Mouse (Mus musculus): ENCODE measurements at regions not wholly inside any gene's neighbourhood (a gene's known extent, or its start where the extent isn't known, plus 50 kb on each side); places are given as distances from the start of the nearest gene placed in this dataset.

DNA sequence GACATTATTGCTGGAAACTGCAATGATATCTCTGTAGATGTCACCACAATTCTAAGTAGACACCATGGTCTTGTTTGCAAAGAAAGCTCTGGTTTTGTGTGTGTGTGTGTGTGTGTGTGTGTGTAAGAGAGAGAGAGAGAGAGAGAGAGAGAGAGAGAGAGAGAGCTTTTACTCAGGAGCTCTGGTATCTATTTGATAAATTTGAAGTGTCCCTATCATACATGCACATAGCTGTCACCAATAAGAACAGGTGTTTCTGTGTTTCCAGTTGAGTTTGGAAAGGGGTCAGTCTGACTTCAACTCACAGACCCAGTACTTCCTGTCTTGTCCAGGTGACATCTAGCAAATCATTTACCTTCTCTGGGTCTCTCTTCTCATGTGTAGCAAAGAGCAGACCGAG is 169.7 kb upstream of the Serpine2 start:
- no peak for DNase-seq (ENCODE audit: low spot score in 2 of 2)

DNA sequence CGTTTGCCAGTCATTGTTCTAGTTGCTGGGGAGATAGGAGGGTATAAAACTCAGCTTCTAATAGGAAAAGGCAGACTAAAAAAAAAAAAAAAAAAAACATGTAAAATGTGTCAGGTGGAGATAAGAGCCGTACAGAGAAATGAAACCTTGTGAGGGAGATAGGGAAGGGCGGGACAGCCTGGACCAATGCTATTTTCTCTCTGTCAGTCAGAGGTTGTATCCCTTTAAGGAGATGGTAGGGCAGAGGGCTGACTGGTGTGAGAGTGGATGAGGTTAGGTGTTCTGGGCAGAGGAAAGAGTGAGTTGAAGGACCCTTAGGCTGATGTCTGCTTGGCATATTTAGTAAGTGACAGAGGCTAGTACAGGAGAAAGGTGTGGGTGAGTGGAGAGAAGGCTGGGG is 169.2 kb upstream of the Serpine2 start:
- no peak for DNase-seq (ENCODE audit: low spot score in 2 of 2)

DNA sequence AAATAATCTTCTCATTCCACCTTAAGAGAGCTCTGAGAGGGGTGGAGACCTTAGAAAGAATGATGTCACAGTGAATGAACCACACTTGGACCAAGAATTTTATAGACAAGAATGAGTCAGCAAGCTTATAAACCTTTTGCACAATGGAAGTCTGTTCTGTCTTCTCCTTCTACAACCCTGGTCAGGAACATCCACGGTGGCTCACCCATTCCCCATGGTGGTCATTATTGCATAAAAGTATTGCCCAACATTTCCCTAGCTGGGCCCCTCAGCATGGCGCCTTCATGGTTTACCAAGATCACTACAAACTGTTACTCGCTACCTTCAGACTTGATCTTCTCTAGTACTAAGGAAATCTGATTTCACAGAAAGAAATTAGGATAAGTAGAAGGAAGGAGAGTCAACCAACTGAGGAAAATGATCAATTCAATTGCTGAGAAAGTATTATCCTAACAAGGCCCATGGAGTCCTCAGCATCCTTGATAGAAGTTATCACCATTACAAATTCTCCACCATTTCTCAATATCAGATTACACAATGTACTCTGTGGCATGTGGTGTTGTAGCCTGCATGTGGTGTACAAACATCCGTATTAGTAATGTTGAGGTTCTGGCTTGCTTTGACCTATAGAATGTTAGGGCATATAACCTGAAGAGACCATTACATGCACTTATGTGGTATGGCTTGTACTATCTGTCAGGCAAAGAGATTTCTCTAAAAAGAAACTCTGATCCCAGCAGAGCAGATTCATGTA is 165.1 kb upstream of the Serpine2 start:
- DNase-seq (ENCODE audit: low spot score in 2 of 2), result no peak

DNA sequence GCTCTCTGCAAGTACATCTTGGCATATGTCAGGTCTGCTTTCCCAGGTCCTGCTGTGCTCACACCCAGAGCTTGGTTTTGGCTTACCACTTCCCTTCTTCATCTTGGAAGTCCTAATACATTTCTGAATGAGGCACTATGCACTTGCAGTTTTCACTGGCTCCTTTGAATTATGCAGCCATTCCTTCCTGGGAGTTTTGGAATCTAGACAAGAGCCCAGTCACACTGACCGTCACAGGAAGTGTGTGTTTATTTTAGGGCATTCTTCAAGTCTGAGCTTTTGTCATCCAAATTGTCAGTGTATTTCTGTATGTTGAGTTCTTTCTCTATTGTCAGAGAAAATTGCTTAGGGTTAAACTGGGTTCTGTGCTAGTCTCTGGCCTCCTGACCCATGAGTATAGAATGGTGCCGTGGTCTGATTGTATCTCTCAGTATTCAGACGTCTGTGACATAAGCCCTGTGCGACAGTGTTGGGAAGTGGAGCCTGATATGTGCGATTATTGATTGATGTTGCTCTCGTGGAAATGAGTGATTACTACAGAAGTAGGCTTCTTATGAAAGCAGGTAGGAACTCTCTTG is 162.6 kb upstream of the Serpine2 start:
- DNase-seq (ENCODE audit: low spot score in 2 of 2), result no peak

GRCm38 (mm10) chr1:80021866-80022265 is 160.9 kb upstream of the Serpine2 start:
- DNase-seq (ENCODE audit: low spot score in 2 of 2), result no peak

GRCm38 (mm10) chr1:80018391-80019065 is 157.5 kb upstream of the Serpine2 start:
- no peak for DNase-seq (ENCODE audit: low spot score in 2 of 2)

DNA sequence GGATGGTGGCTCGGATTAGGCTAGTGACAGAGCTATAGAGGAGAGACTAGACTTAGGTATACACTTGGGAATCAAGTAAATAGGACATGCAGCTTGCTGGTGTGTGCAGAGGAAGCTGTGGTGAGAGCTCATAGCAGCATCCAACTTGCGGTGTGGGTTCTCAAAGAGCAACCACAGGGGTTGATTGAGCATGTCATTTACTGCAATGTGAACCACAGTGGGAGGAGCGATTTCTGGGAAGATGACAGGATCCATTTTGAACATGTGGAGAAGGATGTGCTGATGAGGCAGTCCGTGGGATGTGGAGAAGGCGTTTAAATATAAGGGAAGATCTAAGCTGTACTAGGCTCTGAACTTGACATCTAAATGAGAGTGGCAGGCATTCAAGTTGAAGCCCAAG is 154.5 kb upstream of the Serpine2 start:
- DNase-seq (ENCODE audit: low spot score in 2 of 2), result peak in 1 of 2 experiments; percentile 2

DNA sequence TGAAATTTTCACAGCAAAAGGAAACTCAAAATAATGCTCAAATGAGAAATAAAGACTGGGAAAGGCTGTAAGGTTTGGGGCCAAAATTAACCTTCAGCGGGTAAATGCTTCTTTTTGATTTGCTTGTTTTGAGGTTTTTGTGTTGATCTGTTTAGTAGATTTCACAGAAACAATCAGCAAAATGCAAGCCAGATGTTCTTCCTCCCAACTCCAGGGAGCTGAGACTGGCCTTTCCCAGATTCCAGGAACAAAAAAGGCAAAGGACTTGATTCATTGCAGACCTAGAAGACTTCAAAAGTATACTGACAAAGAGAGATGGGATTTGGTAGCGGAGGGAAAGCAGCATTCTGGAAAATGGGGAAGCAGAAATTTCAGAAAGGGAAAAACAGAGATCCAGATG is 153.6 kb upstream of the Serpine2 start:
- DNase-seq (ENCODE audit: low spot score in 2 of 2), result no peak

- no peak for DNase-seq (ENCODE audit: low spot score in 2 of 2)
Measured at GRCm38 (mm10) chr1:80010724-80011123, 149.7 kb upstream of the Serpine2 start.

- no peak for DNase-seq (ENCODE audit: low spot score in 2 of 2)
Measured at GRCm38 (mm10) chr1:79999081-79999480, 138.1 kb upstream of the Serpine2 start.

DNA sequence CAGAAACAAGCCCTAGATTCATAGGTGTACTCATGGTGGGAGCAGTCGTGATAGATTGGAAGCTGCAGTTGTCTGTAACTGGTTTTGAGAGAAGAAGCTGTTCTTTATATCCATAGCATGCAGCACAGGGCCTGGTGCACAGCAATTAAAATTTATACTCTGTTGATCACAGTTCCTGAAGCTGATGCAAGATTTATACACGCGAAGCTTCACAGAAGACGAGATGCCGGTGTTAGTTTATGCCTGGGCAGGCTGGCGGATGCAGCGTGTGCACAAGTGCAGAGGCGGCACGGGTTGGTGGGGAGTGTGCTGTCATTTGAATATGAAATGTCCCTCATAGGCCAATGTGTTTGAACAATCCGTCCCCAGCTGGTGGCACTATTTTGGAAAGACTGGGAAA is 136.9 kb upstream of the Serpine2 start:
- DNase-seq (ENCODE audit: low spot score in 2 of 2), result no peak

DNA sequence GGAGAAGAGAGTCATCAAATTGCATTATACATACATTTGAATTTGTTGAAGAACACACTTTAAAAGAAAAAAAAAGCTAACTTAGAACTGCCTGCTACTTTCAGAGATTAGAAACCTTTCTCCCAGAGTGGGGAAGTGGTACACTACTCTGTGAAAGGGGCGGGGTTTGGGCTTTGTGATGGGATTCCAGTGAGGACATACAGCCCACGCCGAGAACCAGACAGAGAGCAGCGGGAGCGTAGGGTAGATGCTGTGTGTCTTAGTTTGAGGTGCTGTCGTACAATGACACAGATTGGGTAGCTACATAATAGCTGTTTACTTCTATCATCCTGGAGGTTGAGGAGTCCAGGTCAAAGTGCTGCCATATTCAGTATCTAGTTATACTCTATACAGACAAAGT is 136.5 kb upstream of the Serpine2 start:
- no peak for DNase-seq (ENCODE audit: low spot score in 2 of 2)

DNA sequence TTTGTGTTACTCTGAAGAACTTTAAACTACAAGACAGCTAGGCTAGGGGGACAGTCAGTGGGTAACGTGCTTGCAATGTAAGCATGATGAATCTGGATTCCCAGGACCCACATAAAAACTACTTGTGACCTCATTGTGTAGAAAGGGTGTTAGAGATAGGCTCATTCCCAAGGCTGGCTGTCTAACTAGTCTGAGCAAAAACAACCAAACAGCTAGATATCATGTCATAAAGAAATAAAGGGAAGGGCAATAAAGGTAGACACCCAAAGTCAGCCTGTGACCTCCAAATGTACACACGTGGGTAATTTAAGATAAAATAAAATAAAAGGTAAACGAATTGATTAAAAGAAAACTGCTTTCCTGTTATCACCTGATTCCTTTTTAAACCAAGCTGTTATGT is 123.7 kb upstream of the Serpine2 start:
- no peak for DNase-seq (ENCODE audit: low spot score in 2 of 2)

DNA sequence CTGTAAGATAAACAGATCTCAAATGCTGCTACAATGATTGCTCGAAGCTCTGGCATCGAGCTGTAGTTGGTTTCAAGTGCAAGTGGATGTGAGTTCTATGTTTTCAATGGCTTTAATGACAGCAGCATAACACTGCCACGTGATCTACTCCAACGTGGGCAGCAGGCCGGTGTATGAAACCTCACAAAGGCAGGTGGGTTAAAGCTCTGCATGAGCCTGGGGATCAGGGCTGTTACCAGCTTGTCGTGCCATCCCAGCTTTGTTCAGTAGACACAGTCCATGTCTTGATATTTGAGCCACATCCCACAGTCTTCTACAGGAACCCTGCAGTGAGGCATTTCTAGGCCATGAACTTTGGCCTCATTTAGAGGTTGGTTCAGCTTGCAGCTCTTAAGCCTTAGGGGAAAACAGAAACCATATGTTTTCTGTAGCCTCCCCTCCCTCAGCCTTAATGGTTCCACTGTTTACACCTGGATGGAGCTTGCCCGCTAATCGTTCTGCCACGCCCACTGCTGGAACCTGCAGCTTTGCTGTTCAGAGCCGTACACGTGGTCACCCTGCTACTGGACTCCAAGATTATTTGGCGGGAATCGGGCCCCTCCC is 121.8 kb upstream of the Serpine2 start:
- no peak for DNase-seq (ENCODE audit: low spot score in 2 of 2)

DNA sequence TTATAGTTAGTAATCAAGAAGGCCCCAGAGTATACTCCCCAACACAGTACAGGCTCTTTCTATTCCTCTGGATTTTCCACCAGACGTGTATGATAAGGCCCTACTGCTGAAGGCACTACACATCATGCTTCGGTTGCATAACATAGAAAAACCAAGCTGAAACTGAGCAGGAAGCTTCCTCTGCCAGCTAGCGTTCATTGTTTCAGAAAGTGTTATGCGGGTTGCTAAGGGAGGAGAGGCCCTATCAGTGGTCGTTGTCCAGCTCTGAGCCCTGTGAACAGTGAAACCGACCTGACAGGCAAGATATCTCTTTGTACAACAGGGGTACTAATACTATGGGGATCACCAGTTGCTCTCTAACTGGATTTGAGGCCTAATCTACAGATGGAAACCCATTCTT is 118.9 kb upstream of the Serpine2 start:
- DNase-seq (ENCODE audit: low spot score in 2 of 2), result no peak

GRCm38 (mm10) chr1:79978156-79978555 is 117.2 kb upstream of the Serpine2 start:
- DNase-seq (ENCODE audit: low spot score in 2 of 2), result no peak

- no peak for DNase-seq (ENCODE audit: low spot score in 2 of 2)
Measured at GRCm38 (mm10) chr1:79956121-79956520, 95.1 kb upstream of the Serpine2 start.

GRCm38 (mm10) chr1:79944231-79944630 is 83.3 kb upstream of the Serpine2 start:
- DNase-seq (ENCODE audit: low spot score in 2 of 2), result no peak

DNA sequence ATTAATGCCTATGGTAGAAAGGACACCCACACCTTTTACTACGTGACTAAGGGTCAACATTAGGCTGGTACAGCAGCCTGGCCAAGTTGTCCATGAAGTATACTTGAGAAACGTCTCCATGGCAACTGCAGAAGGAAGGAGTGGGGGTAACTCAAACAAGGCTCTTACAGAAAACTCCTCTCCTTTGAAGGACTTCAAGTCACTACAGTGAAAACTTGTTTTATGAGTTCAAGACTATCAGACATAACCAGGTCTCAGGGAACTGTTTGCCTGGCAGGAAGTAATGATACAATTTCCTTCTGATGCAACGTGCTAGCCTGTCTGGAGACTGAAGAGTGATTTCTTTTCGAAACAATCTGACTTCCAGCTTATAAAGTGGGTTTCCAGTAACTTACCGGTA is 71.5 kb upstream of the Serpine2 start:
- DNase-seq (ENCODE audit: low spot score in 2 of 2), result no peak

- DNase-seq (ENCODE audit: low spot score in 2 of 2), result no peak
Measured at GRCm38 (mm10) chr1:79927740-79928139, 66.8 kb upstream of the Serpine2 start.

DNA sequence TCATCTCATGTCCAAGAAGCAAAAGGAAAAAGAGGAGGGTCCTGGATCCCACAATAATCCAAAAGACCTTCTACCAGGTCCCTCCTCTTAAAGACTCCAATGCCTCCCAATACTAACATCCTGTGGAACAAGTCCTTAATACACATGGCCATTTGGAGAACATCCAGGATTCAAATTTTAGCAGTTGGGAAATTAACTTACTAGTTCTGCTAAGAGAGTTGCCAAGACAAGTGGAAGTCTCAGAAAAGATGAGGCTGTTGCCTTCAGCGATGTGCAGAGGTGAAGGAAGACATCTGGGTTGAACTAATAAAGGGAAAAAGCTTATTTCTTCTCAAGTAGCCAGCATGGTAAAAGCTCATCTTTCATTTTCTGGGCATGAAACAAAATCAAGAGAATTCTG is 64.8 kb upstream of the Serpine2 start:
- no peak for DNase-seq (ENCODE audit: low spot score in 2 of 2)

DNA sequence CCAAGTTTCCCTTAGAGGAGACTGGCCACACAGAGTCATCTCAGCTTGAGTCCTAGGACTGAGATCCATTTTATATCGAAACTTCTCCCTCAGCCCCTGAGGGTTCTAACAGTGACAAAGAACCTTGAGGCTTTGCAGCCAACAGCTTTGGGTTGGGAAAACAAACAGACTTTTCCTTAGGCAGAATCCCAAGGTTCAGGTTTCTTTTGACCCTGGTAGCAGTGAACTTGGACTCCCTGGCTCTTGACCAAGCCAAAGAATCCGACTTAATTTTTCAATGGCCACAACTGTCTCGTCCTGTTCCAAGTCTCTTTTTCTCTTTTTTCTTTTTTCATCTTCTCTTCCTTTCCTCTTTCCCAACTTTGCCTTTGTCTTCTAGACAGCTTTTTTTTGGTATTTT is 60.9 kb upstream of the Serpine2 start:
- DNase-seq (ENCODE audit: low spot score in 2 of 2), result no peak

DNA sequence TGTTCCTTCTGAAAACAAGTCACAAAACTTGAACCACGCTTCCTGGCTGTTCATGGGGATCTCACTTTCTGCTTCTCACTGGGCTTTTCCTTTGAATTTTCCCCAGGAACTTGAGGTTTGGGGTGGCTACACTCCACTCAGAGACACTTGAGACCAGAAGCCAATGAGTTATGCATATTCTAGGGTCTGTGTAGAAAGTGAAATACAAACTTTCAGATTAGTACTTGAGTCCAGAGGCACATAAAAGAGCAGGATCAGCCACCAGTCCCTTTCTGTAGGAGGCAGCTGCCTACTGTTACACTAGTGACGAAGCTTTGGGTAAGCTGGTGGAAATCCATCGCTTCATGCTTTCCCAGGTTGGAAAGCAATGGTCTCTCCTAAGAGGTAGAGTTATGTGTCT is 60.4 kb upstream of the Serpine2 start:
- DNase-seq (ENCODE audit: low spot score in 2 of 2), result no peak
